Mouse (Mus musculus): ENCODE results near the gene Vwa8.

The Vwa8 gene

DNA sequence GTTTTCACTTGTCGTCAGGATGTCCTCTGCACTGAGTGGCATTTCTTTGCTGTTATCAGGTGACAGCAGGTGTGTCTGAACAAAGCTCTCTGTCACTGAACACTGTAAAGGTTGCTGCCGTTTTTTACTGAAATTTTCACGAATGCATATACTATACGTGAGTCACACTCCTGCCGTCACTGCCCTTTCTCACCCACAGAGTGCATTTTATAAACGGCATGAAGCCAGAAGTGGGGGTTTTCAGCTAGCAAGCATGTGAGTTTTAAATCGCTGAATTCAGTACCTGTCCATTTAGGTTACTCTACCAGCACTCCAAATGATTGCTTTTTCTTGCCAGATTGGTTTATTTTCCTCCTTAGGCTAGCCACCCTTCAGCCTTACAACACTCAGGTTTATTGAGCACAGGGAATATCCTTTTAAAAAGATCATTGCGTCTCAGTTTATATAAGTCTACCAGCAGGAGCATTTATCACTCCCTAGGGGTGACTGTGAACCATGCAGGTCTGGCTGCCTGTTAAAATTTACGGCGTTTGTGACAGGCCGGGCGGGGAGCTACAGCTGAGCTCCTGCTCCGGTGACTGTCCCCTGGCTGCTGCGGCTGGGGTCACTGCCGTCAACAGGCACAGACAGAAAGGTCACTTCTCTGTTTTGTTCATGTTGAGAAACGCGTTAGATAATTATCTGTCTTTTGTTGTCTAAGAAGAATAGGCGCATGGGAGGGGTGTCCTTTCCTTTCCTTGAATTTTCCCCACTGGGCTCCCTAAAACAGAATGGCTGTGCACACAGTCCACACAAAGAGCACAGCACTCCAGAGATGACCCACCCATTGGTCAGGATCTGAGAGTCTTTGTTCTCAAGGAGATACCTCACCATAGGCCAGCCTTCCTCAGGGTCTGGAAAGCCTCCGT lies 291.3 kb downstream of the Vwa8 start:
- no peak for DNase-seq (ENCODE audit: low read depth, low spot score)

DNA sequence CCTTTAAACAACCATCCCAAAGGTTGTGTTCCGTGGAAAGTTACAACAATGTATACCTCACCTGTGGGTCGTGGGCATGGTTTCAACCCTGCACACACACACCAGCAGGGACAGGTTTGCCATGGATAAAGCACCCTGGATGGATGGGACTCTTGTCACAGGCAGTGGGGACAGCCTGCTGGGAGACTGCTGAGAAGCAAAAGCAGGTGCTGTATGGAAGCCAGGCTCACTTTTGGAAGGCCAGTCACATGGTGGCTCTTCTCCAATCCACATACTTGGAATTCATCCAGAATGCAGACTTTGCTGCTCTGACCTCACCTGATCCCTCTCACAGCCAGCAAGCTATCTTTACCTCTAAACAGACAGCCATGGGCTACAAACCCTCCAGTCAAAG lies 292.0 kb downstream of the Vwa8 start:
- DNase-seq (ENCODE audit: low read depth, low spot score): no peak

DNA sequence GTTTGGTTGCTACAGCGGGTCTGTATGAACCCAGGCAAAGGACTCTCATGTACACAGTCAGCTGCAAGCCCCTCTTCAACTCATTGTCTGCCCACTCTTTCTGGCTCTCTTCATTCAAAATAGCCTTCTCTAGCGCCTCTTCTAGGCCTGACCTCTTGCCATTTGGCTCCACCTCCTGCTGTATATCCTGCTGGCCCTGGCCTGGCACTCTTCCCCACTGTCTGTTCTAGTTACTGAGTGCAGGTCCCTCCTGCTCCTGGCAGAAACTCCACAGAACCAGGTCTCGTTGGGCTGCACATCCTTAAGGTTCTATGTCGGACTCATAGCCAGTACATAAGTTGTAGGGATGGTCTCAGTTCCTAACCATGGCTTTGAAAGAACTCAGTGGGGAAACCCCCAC lies 293.5 kb downstream of the Vwa8 start:
- DNase-seq (ENCODE audit: low read depth, low spot score): no peak

DNA sequence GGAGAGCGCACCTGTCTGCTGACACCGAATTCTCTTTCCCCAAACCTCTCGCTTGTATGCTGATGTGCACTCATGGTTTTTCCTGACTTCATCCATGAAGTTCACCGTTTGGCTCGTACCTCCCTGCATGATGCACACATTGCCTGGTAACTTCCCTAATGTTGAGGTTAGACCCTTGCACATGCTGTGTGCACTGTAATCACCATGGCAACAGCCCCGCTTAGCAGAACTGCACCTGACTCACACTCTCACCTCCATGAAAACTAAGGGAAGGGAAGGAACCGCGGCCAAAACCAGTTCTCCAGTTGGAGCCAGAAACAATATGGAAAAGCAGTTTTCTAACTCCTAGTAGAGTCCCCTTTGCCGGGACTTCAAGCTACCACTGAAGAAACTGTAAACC lies 294.8 kb downstream of the Vwa8 start:
- no peak for DNase-seq (ENCODE audit: low read depth, low spot score)

DNA sequence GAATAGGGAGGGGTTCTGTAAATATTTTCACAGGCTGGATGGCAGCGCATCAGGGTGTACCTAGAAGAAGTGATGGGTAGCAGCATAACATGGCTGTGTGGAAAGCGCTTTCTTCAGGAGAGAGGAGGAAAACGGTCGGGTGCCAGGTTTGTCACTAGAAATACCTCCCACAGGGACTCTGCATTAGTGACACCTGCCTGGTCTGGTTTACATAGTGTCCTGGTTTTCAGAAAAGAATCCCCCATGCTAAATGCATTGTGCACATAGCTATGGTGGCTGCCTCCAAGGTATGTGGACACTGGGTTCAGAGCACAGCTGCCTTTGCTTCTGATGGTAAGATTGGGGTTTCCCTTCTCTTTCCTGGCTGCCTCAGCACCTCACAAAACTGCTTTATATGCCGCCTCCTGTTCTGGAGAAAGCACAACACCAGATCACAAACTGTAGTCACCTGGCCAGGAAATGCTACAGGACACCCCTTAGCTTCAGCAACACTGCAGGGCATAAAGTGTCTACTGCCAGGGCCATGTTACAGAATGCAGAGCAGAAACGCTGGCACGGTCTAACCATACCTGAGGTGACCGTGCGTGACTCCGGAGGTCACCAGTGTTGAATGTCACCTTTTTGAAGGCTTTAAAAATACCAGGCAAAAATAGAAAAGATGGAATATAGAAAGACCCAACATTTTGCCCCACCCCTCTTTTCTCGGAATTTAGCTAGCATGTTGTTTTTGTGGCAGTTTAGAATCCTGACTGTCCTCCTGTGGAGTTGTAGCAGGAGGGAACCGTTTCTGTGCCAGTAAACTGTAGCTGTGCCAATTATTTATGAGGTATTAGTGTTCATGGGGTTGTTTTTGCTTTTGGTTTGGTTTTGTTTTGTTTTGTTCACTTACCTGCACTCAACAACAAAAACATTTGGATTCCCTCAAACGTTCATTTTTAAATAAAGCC lies 295.7 kb downstream of the Vwa8 start:
- no peak for DNase-seq (ENCODE audit: low read depth, low spot score)

DNA sequence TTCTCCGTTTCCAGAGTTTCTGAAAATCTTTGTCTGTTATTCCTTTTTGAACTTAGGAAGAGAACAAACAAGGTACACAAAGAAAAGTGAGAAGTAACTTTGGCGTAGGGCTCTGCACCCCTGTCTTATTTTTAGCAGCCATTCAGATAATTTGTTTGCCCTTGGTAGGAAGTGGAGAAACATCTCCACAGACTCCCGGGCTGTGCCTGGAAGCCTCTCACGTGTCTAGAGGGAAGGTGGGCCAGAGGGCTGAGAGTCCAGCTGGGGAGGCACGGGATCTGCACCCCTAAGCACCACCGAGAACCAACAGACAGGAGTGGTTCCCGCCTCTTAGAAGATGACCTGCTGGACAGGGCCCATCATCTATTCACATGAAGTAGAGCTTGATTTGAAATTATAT lies 302.9 kb downstream of the Vwa8 start:
- no peak for DNase-seq (ENCODE audit: low read depth, low spot score)

DNA sequence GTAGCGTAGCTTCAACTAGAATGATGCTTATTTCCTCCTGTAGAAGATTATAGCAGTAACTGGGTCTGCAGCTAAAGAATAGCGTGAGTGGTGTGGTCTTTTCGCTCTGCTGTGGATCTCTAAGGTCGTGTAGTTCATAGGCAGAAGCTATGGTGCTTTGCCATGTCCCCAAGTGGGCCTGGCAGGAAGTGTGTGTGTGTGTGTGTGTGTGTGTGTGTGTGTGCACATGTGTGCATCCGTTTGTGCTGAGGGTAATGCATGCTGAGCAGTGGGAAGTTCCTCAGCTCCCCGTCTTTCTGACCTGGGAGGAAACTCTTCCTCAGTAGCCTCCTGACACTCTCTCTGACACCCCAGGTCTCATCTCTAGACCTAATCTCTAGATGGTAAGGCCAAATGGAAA lies 305.0 kb downstream of the Vwa8 start:
- DNase-seq (ENCODE audit: low read depth, low spot score): no peak

DNA sequence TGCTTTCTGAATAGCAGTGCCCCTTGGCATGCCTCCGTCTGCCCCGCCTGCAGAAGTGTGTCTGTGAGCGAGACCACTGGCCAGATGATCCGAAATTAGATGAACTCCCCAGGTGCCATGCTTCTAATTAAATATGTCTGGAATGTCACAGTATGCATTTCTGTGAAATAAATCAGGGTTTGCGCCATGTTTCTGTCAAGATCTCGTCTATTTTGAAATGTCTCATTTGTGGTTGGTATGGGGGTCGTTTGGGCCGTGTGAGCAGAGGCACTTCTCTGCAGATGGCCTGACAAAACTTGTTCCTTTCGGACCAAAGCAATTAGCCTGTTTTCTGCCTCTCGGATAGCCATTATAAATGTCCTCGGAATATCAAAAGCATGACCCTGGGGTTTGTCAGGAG lies 306.1 kb downstream of the Vwa8 start:
- DNase-seq (ENCODE audit: low read depth, low spot score): no peak

DNA sequence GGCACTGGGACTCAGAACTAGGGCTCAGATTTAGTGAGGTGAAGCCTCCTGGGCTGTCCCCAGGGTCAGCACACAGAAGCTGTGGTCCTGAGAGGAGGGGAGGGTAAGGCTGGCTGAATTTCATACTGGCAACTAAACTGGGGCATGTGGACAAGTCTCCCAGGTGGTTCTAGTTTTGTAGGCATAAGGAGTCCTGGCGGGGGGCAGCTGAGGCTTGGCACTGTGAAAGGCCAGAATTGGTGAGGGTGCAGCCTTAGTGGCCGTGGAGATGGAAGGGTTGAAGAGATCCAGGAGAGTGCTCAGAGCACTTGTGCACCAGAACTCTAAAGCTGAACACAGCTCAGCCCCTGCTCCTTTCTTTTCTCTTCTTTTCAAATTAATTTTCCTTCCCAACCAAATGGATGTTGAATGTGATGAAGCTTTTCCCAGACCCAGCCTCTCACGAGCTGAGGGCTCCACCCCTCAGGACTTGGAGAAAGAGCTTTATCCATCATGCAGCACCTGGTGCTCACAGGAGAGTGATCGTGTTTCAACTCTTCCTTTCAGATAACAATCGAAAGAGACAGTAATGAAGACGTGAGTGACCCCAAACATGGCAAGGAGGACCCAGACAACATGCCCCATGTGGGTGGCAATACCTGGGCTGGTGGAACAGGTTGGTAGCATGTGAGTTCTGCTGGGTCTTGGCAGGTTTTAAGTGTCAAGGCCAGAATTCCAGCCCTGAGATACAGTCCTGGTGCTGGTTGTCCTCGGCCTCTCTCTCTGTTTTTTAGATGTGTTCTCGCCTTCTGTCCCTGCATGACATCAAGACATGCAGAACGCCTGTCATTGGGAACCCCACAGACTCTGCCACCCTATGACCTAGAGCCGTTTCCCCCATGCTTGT lies 307.9 kb downstream of the Vwa8 start:
- no peak for DNase-seq (ENCODE audit: low read depth, low spot score)

DNA sequence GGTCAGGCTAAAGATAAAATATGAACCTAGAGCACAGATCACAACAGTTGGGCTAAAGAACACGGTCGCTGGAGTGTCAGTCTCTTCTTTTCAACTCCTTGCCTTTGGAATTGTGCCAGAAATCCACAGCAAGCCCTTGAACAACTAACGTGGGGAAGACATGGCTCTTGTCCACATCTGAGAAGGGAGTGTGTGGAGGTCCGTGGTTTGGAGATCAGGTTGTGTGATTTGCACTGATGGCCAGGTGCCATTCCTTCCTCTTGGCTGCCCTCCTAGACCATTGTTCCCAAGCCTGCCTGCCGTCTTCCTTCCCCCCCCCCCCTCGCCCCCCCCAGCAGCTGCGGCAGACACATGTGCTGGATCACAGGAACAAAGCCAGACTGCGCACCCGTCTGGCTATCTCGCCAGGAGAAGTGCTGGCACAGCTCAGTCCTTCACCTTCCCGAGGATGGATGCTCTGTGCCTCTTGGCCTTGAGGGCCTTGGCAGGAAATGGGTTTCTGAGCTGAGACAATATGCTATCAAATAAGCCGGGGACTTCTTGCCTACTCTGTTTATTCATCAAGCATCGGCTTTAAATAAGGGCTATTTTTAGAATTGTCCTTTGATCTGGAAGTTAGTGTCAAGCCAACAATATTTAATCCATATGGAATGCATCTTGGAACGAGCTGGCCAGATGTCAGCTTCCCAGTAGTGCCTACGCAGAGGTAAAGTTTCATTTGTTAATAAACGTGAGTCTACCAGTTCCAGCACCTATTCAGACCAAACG lies 308.8 kb downstream of the Vwa8 start:
- no peak for DNase-seq (ENCODE audit: low read depth, low spot score)

DNA sequence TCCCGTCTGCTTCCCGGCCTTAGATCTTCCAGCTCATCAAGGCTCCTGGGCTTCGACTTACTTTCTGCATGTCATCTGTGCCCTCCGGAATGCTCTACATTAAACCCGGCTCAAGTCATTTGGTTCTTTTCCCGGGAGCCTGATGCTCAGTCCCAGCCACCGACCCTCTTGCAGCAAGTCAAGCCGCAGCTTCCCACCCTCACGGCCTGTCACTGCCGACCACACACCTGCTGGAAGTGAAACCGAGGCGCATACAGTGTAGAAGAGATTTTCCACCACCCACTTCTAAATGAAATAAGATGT lies 309.3 kb downstream of the Vwa8 start:
- DNase-seq (ENCODE audit: low read depth, low spot score): no peak

DNA sequence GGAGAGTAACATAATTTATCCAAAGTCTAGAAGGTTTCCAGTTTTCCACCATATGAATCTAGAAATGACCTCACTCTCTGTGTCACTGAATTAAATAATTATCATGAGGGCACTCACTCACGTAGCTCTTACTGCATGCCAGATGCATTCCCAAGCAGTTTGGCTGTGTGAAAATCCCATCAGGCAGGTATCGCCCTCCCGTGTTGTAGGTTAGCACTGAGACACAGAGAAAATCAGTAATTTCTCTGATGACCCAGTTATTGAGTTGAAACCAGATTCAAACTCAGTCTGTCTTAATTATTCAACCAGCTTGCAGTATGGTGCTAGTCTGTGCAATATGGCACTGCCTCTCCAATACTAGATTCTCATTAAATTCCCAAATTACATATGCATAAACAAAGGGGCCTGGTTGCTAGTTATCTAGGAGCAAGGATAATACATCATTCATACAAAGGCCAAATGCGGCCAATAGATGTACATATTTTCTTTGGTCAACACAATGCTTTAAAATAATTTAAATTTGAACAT lies 309.9 kb downstream of the Vwa8 start:
- DNase-seq (ENCODE audit: low read depth, low spot score): no peak

DNA sequence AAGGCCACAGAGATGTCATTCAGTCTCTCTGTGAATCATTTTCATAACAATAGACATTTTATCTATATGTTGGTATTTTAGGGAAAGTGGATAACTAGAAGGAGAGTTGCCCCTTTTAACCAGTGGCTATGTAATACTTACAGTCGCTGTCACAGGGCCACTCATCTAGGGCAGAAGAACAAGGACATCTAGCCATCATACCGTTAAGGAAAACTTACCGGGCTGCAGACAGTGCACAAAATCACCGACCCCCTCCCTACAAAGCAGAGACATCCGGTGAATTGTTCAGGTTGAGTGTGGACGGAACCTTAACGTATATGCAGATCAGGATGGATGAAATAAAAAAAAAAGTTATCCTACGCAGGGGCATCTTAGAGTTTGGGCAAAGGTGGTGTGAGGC lies 310.6 kb downstream of the Vwa8 start:
- DNase-seq (ENCODE audit: low read depth, low spot score): no peak

DNA sequence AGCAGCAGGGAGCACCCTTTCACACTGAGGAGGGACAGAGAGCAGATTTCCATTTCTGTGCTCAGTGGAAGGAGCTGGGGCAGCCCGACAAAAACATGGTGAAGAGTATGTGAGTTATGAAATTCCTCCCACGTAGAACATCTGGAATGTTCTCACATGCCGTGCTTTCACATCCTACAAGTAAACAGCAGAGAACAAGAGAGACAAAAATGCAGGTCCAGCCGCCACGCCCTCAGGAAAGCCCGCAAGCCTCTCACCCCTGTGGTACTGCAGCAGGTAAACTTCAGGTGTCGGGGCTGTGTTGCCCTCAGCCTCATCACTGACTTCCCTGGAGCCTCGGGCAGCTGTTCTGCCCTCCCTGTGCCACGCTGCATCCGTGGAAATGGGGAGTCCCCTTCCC lies 311.6 kb downstream of the Vwa8 start:
- DNase-seq (ENCODE audit: low read depth, low spot score): no peak

DNA sequence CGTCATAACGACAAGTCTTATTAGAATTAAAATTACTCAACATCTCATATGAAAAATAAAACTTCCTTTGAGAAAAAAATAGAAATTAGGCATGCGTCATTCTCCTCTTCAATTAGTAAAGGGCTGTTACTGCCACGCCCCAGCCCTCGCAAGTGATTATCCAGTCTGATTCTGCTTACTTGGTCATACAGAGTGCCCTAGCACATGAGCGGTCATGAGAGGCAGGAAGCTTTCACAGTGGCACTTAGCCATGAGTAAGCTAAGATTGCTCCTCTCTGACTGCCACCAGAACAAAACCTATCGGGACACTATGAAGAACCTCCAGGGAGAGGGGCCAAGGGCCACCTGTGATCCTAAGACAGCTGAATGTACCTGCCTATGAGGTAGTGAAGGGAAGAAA lies 312.1 kb downstream of the Vwa8 start:
- DNase-seq (ENCODE audit: low read depth, low spot score): no peak

DNA sequence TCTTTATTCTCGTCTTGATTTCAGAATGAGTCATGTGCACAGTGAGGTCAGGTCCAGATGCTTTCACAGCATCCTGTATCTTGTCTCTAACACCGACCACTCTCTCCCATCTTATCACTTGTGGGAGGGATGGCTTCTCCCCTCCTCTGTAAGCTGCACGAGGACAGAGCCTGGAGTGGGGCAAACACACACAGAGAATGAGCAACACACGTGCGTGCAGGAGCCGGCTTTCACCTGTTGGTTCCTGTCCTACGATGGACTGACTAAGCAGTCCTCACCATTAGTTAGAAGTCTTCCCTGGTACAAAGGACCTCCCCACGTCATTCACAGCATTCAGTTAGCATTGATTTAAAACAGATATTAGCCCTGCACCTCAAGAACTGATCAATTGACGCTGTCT lies 312.9 kb downstream of the Vwa8 start:
- DNase-seq (ENCODE audit: low read depth, low spot score): no peak

DNA sequence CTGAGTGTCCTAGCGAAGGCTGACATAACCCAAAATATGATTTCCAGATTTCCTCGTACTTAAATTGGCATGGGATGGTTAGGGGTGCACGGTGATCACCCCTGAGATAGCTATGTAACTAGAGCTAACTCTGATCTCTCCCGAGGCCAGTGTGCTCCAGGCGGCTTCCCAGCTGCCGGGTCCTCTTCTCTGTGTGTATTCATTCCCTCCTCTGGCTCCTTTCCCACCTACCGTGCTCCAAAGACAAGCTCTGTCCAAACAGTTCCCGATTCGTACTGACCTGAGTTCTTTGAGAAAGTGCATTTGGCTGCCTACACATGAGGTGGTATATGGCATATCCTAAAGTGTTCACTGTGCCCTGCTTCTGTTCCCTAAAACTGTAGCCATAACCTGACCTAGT lies 313.8 kb downstream of the Vwa8 start:
- DNase-seq (ENCODE audit: low read depth, low spot score): no peak

DNA sequence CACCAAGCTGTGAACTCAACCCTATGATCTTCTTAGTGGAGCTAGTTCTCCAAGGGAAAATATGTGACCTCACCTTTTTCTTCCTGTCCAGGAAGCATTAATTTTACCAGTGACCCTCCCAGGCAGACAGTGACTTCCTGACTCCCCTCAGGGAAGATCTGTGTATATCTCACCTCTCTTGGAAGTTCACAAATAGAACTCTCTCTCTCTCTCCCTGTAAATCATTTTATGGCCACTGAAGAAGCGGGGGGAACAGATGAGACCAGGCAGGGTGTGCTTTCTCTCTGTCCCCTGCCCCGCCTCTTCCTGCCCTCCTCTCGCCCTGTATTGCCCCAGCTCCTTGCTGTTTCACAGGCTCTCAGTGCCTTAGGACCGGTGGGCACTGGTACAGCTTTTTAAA lies 315.5 kb downstream of the Vwa8 start:
- DNase-seq (ENCODE audit: low read depth, low spot score): no peak

DNA sequence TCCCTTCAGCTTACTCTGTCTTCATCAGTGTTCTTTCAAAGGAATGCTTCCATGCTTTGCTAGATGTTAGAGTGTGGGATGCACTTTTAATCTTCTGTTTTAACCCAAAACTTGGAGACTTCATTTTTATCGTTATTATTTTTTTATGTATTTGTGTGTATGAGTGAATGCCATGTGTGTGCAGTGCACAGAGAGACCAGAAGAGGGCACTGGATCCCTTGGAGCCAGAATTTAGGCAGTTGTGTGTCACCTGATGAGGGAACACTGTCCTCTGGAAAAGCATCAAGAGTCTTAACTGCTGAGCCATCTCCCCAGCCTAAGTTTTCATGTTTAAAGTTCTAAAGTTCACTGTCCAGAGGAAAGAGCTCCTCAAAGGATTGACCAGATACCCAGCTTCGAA lies 316.1 kb downstream of the Vwa8 start:
- no peak for DNase-seq (ENCODE audit: low read depth, low spot score)

DNA sequence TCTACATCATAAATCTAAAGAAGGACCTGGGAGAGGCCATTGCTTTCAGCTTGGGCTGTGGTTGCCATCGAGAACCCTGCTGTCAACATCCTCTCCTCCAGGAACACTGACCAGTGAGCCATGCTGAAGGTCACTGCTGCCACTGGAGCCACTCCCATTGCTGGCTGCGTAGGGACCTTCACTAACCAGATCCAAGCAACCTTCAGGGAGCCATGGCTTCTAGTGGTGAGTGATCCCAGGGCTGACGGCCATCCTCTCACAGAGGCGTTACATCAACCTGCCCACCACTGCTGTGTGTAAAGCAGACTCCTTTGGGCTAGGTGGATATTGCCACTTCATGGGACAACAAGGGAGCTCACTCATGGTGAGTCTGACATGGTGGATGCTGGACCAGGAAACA lies 325.7 kb downstream of the Vwa8 start:
- no peak for DNase-seq (ENCODE audit: low read depth, low spot score)

DNA sequence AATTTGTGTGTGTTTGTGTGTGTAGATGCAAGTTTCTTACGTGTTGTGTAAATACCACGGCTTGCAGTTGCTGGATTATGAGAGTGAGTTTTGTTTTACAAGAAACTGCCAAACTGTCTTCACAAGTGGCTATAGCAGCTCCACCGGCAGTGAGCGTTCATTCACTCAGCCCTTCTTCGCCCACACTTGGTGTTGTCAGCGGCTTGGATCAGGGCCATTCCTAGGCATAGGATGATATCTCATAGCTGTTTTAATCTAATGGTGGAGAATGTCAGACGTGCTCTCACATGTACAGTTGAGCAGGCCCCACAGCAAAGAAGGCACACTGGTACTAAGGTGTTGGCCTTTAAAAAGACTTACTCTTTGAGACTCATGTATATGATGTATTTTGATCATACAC lies 328.9 kb downstream of the Vwa8 start:
- no peak for DNase-seq (ENCODE audit: low read depth, low spot score)
